Mouse (Mus musculus) thymus, adult 2 months (tissue): Measurements from ENCODE around the gene Pnpla8.

Source experiments
- CTCF ChIP-seq: fragments of 200-500 bp; IDR thresholded peaks from 2 replicates; pipeline ENCODE4 v1.5.1; 2012; ENCODE audit warnings: mild to moderate bottlenecking, control low read depth, low read length, moderate library complexity, borderline replicate concordance; ENCODE audit not compliant: control insufficient read depth, poor library complexity, insufficient read depth; ENCODE audit errors: extremely low read depth
- POLR2A ChIP-seq: fragments of 200-500 bp; IDR thresholded peaks from 2 replicates; pipeline ENCODE4 v1.6.1; 2012; ENCODE audit warnings: mild to moderate bottlenecking, low read length, control low read depth, moderate library complexity; ENCODE audit not compliant: control insufficient read depth, poor library complexity, insufficient read depth; ENCODE audit errors: extremely low read depth

DNA sequence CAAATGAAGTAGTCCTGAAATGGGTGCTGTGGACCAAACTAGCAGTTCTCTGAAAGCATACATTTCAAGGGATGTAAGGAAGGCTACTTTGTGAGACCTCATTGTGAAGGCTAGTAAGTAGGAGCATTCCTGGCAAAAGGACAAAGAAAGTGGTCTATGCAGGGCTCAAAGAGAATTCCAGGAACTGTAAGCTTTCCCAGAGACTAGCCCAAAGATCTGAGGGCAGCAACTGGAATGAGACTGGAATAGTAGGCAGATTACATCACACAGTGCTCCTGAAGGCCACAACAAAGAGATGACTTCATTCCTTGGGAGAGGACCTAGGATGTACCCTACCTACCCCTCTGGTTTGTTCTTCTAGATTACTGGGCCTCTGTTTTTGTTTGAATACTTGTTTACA lies 79.6 kb downstream of the Pnpla8 start:
- TF ChIP-seq POLR2A, result no peak
- no peak for TF ChIP-seq CTCF
